Mouse (Mus musculus) cerebellum, adult 2 months (tissue): ENCODE measurements around the gene Mok. TPM values are rescaled to one million over a fixed set of nuclear protein-coding genes. Genes with fewer than 3 reads are reported as not detected.

Experiments
- DNase-seq, 2 experiments: peaks; one replicate each; pipeline ENCODE4 v3.0.0; 2021
- H3K27ac ChIP-seq: fragments of 200-500 bp; 2 replicates; pipeline ENCODE4 v1.5.1; 2012; ENCODE audit warnings: low read length, control low read depth, inconsistent platforms; ENCODE audit not compliant: insufficient read depth
- H3K27me3 ChIP-seq: fragments of 200-500 bp; 2 replicates; pipeline ENCODE4 v1.6.1; 2012; ENCODE audit warnings: inconsistent platforms, mild to moderate bottlenecking, low read length, moderate library complexity; ENCODE audit not compliant: control insufficient read depth, insufficient read depth
- H3K4me1 ChIP-seq: fragments of 200-500 bp; 2 replicates; pipeline ENCODE4 v1.6.1; 2011; ENCODE audit warnings: low read length; ENCODE audit not compliant: control insufficient read depth, insufficient read depth
- H3K4me3 ChIP-seq: fragments of 200-500 bp; replicated peaks from 2 replicates; pipeline ENCODE3; 2011; ENCODE audit warnings: mild to moderate bottlenecking, low read depth, low read length, control low read depth; ENCODE audit not compliant: insufficient read depth
- CTCF ChIP-seq: fragments of 200-500 bp; IDR thresholded peaks from 2 replicates; pipeline ENCODE4 v1.5.1; 2011; ENCODE audit warnings: low read depth, mild to moderate bottlenecking, control low read depth, low read length, moderate library complexity, borderline replicate concordance; ENCODE audit not compliant: insufficient read depth
- POLR2A ChIP-seq: fragments of 200-500 bp; IDR thresholded peaks from 2 replicates; pipeline ENCODE4 v1.6.1; 2011; ENCODE audit warnings: low read length, control low read depth, borderline replicate concordance; ENCODE audit not compliant: insufficient read depth
- WGBS: fragments of 180-500 bp; shearing (Covaris S2); methylation state at CpG from one replicate; pipeline ENCODE4 v1.1.7; 2018; 5-methylcytosine and 5-hydroxymethylcytosine counted together
- polyA plus RNA-seq: library from polyadenylated mRNA; depleted of rRNA; stranded (reverse); fragments of >200 nt; gene quantifications from 2 replicates; pipeline ENCODE4 v1.2.3, GENCODE M21; 2012

Gene Mok
- polyA plus RNA-seq, 1 experiment: 6.7 TPM

DNA sequence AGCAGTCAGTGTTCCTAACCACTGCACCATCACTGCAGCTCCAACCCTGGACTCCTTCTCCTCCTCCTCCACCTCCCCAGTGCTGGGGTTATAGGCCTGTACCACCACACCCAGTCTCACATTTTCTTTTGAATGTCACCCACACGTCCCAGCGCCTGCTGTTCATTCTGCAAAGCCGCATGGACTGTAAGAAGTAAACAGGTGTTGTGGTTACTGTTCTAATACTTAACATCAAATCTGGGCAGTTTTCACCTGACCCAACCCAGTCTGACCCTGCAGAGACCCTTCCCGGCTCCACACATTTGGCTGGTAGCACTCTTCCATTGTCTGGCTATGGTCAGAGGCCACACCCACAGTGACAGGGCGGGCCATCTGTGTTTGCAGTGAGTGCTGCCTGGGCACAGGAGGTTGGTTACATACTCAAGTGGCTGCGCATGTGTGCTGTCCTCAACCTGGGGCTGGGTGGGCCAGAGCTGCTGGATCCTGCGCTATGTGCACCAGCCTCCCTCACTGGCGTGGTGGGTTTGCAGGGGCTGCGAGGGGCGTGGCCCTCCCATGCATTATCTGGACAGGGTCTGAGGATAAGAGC lies 38.8 kb downstream of the Mok start:
- TF ChIP-seq POLR2A: no peak
- no peak for TF ChIP-seq CTCF
- Histone ChIP-seq H3K4me3 (no peak overlapping the region), H3K4me1 (peaks cover 19% of the 10 kb centered on the region), H3K27ac (no peak overlapping the region), H3K27me3 (no peaks in the 10 kb centered on the region)
- WGBS: 82% methylated on average over 10 of the region's 10 CpGs
- no peak for DNase-seq

GRCm38 (mm10) chr12:110799226-110799625 lies 41.5 kb downstream of the Mok start:
- Histone ChIP-seq H3K27ac (no peak overlapping the region), H3K27me3 (no peaks in the 10 kb centered on the region), H3K4me1 (peaks cover 12% of the 10 kb centered on the region), H3K4me3 (no peak overlapping the region)
- TF ChIP-seq CTCF: no peak
- TF ChIP-seq POLR2A: no peak
- 80% methylated on average over 4 of the region's 4 CpGs for WGBS
- DNase-seq: no peak

DNA sequence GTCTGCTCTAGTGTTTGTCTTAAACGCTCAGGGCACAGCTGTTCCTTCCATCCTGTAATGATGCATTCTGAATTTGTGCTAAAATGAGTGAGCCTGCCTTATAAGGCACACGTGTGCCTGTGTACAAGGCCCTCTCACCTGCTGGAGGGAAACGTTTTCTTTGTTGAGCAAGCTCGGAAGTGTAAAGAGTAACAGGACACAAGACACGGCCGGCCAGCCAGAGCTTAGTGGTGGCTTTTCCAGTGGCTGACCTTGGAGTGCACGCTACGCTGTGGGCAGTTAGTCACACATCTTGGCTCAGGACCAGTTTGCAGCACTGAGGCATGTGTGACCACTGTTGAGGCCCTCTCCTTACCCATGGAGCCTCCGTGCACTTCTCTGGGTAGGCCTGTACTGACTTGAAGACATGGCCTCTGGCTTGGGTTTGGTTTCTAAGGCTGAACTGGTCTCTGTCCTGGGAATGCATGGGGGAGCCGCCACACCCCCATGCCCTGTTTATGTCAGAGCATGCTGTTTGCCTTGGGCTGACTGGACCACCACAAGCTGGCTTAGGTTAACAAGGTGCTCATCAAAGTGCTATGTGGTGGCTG lies 42.8 kb downstream of the Mok start:
- 72% methylated on average over 10 of the region's 10 CpGs for WGBS
- TF ChIP-seq POLR2A: no peak
- Histone ChIP-seq H3K4me1 (peaks cover 6% of the 10 kb centered on the region), H3K27me3 (no peaks in the 10 kb centered on the region), H3K4me3 (no peak overlapping the region), H3K27ac (no peak overlapping the region)
- no peak for DNase-seq

GRCm38 (mm10) chr12:110797202-110797601 lies 43.5 kb downstream of the Mok start:
- 62% methylated on average over 6 of the region's 6 CpGs for WGBS
- TF ChIP-seq POLR2A (no peak), CTCF (no peak)
- no peaks in the 10 kb centered on the region for H3K27me3 ChIP-seq
- no peak for DNase-seq
- H3K27ac ChIP-seq: no peak overlapping the region
- H3K4me3 ChIP-seq: no peak overlapping the region
- peaks cover 8% of the 10 kb centered on the region for H3K4me1 ChIP-seq

GRCm38 (mm10) chr12:110796748-110797147 lies 44.0 kb downstream of the Mok start:
- no peak overlapping the region for H3K27ac ChIP-seq
- DNase-seq: no peak
- H3K4me3 ChIP-seq: no peak overlapping the region
- TF ChIP-seq CTCF: no peak
- TF ChIP-seq POLR2A: no peak
- H3K27me3 ChIP-seq: no peaks in the 10 kb centered on the region
- H3K4me1 ChIP-seq: peaks cover 6% of the 10 kb centered on the region
- WGBS: 74% methylated on average over 6 of the region's 6 CpGs

DNA sequence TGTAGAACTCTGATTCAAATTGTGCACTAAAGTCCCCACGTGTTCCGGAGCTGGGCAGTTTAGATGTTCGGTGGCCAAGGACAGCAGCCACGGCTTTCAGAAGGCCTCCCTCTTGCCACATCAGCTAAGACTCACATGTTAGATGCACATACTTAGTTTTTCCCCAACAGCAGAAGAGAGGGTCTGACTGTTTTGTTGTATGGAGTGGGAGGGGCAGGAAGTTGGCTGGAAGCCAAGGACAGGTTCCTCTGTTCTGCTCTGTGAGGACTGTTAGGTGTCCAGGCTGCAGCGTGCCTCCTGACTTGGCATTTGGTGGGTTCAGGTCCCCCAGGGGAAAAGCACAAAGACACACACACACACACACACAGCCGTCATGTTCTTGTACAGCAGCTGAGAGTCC lies 45.7 kb downstream of the Mok start:
- H3K4me1 ChIP-seq: peaks cover 14% of the 10 kb centered on the region
- H3K27me3 ChIP-seq: no peaks in the 10 kb centered on the region
- no peak overlapping the region for H3K27ac ChIP-seq
- WGBS: 73% methylated on average over 6 of the region's 6 CpGs
- TF ChIP-seq CTCF (no peak), POLR2A (no peak)
- H3K4me3 ChIP-seq: no peak overlapping the region
- DNase-seq: no peak

DNA sequence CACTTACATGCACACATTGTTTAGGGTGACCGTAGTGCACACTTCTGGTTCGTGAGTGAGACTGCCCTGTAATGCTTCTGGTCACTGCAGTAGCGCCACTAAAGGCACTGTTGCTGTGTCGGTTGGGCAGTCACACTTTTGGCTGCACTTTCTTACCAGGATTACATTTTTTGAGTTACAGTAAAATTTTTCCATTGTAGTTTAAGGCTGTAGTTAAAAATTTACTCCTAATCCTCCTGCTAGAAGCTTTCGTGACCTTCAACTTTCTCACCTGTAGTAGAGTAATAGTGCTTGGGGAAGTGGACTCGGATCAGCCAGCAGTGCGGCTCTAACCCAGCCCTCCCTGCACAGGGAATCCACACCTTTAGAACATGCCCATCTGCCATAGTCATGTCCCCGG lies 49.7 kb downstream of the Mok start:
- no peak overlapping the region for H3K27ac ChIP-seq
- 68% methylated on average over 8 of the region's 8 CpGs for WGBS
- no peak for DNase-seq
- H3K4me3 ChIP-seq: no peak overlapping the region
- peaks cover 23% of the 10 kb centered on the region for H3K4me1 ChIP-seq
- no peaks in the 10 kb centered on the region for H3K27me3 ChIP-seq
- TF ChIP-seq POLR2A (no peak), CTCF (no peak)

DNA sequence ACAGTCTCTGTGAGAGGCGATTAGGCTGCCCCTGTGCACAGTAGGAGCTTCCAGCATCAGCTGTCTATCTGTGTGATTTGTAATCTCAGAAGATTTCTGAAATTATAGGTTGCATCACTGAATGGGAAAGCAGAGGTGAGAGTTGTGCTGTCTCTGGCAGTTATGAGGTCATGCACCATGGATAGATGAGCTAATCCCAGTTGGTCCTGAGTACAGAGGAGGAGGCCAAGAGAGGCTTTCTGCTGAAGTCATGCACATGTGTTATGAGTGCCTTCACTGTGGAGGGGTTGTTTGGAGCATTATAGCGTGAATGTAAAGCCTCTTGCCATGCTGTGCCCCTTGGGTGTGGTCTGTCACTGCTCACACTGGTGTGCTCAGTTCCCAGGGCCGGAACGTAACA lies 50.2 kb downstream of the Mok start:
- Histone ChIP-seq H3K27ac (no peak overlapping the region), H3K27me3 (no peaks in the 10 kb centered on the region), H3K4me1 (peaks cover 25% of the 10 kb centered on the region), H3K4me3 (no peak overlapping the region)
- no peak for DNase-seq
- TF ChIP-seq CTCF (no peak), POLR2A (no peak)
- 78% methylated on average over 4 of the region's 4 CpGs for WGBS
